Mouse (Mus musculus) mouse embryonic stem cell (cell line): ENCODE measurements around the gene Ctsz.

ENCODE experiments used
- in situ Hi-C, 2 experiments: fragments of 300-500 bp; cut with MboI; formaldehyde crosslinking; loops; 1 replicate in 1 of 2; 3 replicates in 1 of 2; pipeline ENCODE4 v1.14.3; 2019 to 2020; ENCODE audit warnings: low sequenced_read_pairs in 2 of 2, low pct_unique_long_range_greater_than_20kb in 1 of 2, mixed read lengths in 1 of 2; ENCODE audit not compliant: unreplicated experiment in 1 of 2

Ctsz gene

GRCm38 (mm10) chr2:174415001-174415730 lies 23.7 kb downstream of the Ctsz start:
- in situ Hi-C loops, result no loop called here

- in situ Hi-C loops, result no loop called here
Measured at GRCm38 (mm10) chr2:174413127-174413526, 25.7 kb downstream of the Ctsz start.

GRCm38 (mm10) chr2:174410222-174410621 lies 28.6 kb downstream of the Ctsz start:
- in situ Hi-C loops, result no loop called here

GRCm38 (mm10) chr2:174400396-174400795 lies 38.4 kb downstream of the Ctsz start:
- in situ Hi-C loops, result no loop called here

- in situ Hi-C loops, result no loop called here
Measured at GRCm38 (mm10) chr2:174397881-174398280, 41.0 kb downstream of the Ctsz start.

- in situ Hi-C loops, result no loop called here
Measured at GRCm38 (mm10) chr2:174397065-174397464, 41.8 kb downstream of the Ctsz start.

- in situ Hi-C loops, result no loop called here
Measured at GRCm38 (mm10) chr2:174396643-174397042, 42.2 kb downstream of the Ctsz start.

- in situ Hi-C loops, result no loop called here
Measured at GRCm38 (mm10) chr2:174393383-174393782, 45.5 kb downstream of the Ctsz start.

GRCm38 (mm10) chr2:174392554-174392953 lies 46.3 kb downstream of the Ctsz start:
- in situ Hi-C loops, result no loop called here

GRCm38 (mm10) chr2:174391936-174392335 lies 46.9 kb downstream of the Ctsz start:
- in situ Hi-C loops, result no loop called here

GRCm38 (mm10) chr2:174381021-174381420 lies 57.8 kb downstream of the Ctsz start:
- in situ Hi-C loops, result no loop called here
